Mouse (Mus musculus) left cerebral cortex, postnatal 36 days (tissue): ENCODE data around the gene Cfap161. TPM values are rescaled to one million over a fixed set of nuclear protein-coding genes. Genes with fewer than 3 reads are reported as not detected.

Experiments used
- DNase-seq, 2 experiments: peaks; one replicate each; pipeline ENCODE4 v3.0.0; 2021 to 2022; ENCODE audit warnings: low spot score in 2 of 2, mixed read lengths in 1 of 2
- intact Hi-C: fragments of 180-260 bp; cut with DNase I; formaldehyde crosslinking; loops from one replicate; pipeline ENCODE4 v1.15.1; 2025
- total RNA-seq, 2 experiments: library from RNA; stranded (reverse); gene quantifications; 2 replicates each; pipeline ENCODE4 v1.2.3; 2021

Gene Cfap161
- total RNA-seq, 2 experiments from 2014 or later = 0.59 TPM; not detected in 1

GRCm38 (mm10) chr7:83724541-83724940, 70.1 kb downstream of the Cfap161 start:
- intact Hi-C loops = no loop called here
- no peak for DNase-seq

Other genes with a start within 250 kb of the Cfap161 start
- under 1 TPM; 0.12 to 0.23 TPM for gene Tmc3, start 210.0 kb downstream of the Cfap161 start, total RNA-seq
- 1 to 10 TPM; 7.4 to 9.2 TPM for gene Stard5, start 162.9 kb downstream of the Cfap161 start, total RNA-seq
- 1 to 10 TPM; 2.5 to 3.4 TPM for gene Il16, start 49.2 kb downstream of the Cfap161 start, total RNA-seq
- 10 to 100 TPM; 21.5 to 27.9 TPM for gene Tlnrd1, start 89.4 kb upstream of the Cfap161 start, total RNA-seq
- gene Mesd, start 89.6 kb upstream of the Cfap161 start, total RNA-seq = 10 to 100 TPM; 55.9 to 60.9 TPM